Comparison of ENCODE assay signal across 10 mouse cellular contexts in genomic region chrX:56489758-56490157, GRCm38 (mm10). TPM values are rescaled to one million over a fixed set of nuclear protein-coding genes. Genes with fewer than 3 reads are reported as not detected.
DNase-seq lines count a peak whose midpoint lies in the region; ATAC-seq lines count a peak whose summit lies in the region.
"Had no signal": no experiment of that assay in that cellular context is flagged by ENCODE, and none has a peak within 500 bp of the region (broad histone marks: within the 10 kb centered on the region; RNA-seq: fewer than 3 reads in every experiment).

No protein-coding gene starts in this region.

- no peak overlapping the region for H3K9ac ChIP-seq in midbrain, embryonic 11.5 days (ENCODE audit: low read length)
- no peak overlapping the region for H3K9ac ChIP-seq in midbrain, embryonic 16.5 days (ENCODE audit: low read depth, low read length)
- no peak overlapping the region for H3K9ac ChIP-seq in limb, embryonic 11.5 days (ENCODE audit: low read length)
- H3K9ac ChIP-seq: stomach, embryonic 15.5 days had no signal

- H3K36me3 ChIP-seq in midbrain, embryonic 11.5 days (ENCODE audit: control insufficient read depth, insufficient read depth, low read length): no peaks in the 10 kb centered on the region
- H3K36me3 ChIP-seq in midbrain, embryonic 16.5 days (ENCODE audit: control insufficient read depth, insufficient read depth, low read length): 0 out of 2 replicates have a peak, but pooled peaks cover 1% of the 10 kb centered on the region
- H3K36me3 ChIP-seq in limb, embryonic 11.5 days (ENCODE audit: control insufficient read depth, insufficient read depth, low read length): no peaks in the 10 kb centered on the region
- H3K36me3 ChIP-seq: stomach, embryonic 15.5 days had no signal

- H3K4me3 ChIP-seq in midbrain, embryonic 11.5 days (ENCODE audit: low read depth, low read length): no peak overlapping the region
- H3K4me3 ChIP-seq in midbrain, embryonic 16.5 days (ENCODE audit: low read depth, low read length): no peak overlapping the region
- H3K4me3 ChIP-seq in limb, embryonic 11.5 days (ENCODE audit: low read depth, low read length): no peak overlapping the region
- H3K4me3 ChIP-seq: stomach, embryonic 15.5 days had no signal

- WGBS in midbrain, embryonic 11.5 days: 12% methylated on average over 1 of the region's 1 CpGs
- whole genome bisulfite sequencing in midbrain, embryonic 16.5 days: 37% methylated on average over 1 of the region's 1 CpGs
- WGBS in limb, embryonic 11.5 days: 22% methylated on average over 1 of the region's 1 CpGs

- no peaks in the 10 kb centered on the region for H3K4me1 ChIP-seq in midbrain, embryonic 11.5 days (ENCODE audit: control insufficient read depth, insufficient read depth, low read length)
- H3K4me1 ChIP-seq in midbrain, embryonic 16.5 days (ENCODE audit: control insufficient read depth, insufficient read depth, low read length): no peaks in the 10 kb centered on the region
- no peaks in the 10 kb centered on the region for H3K4me1 ChIP-seq in limb, embryonic 11.5 days (ENCODE audit: control insufficient read depth, insufficient read depth, low read length)
- H3K4me1 ChIP-seq: stomach, embryonic 15.5 days had no signal

- ATAC-seq in midbrain, embryonic 11.5 days (ENCODE audit: low FRiP score): no peak
- ATAC-seq in midbrain, embryonic 16.5 days: no peak
- ATAC-seq in inflammation-experienced regulatory T-cells, adult 6 months: peak; percentile 50
- ATAC-seq in limb, embryonic 11.5 days (ENCODE audit: insufficient number of reproducible peaks, low FRiP score, low TSS enrichment, low read depth): no peak

- no peaks in the 10 kb centered on the region for H3K27me3 ChIP-seq in midbrain, embryonic 11.5 days (ENCODE audit: control insufficient read depth, insufficient read depth, low read length)
- no peaks in the 10 kb centered on the region for H3K27me3 ChIP-seq in midbrain, embryonic 16.5 days (ENCODE audit: control insufficient read depth, insufficient read depth, low read depth, low read length)
- no peaks in the 10 kb centered on the region for H3K27me3 ChIP-seq in limb, embryonic 11.5 days (ENCODE audit: control insufficient read depth, insufficient read depth, low read length)
- H3K27me3 ChIP-seq: stomach, embryonic 15.5 days had no signal

- H3K9me3 ChIP-seq in midbrain, embryonic 11.5 days (ENCODE audit: control insufficient read depth, low read length): no peaks in the 10 kb centered on the region
- no peaks in the 10 kb centered on the region for H3K9me3 ChIP-seq in midbrain, embryonic 16.5 days (replicated peaks; ENCODE audit: control insufficient read depth, low read length, poor library complexity, severe bottlenecking)
- H3K9me3 ChIP-seq in limb, embryonic 11.5 days (ENCODE audit: control insufficient read depth, low read length): no peaks in the 10 kb centered on the region
- H3K9me3 ChIP-seq: stomach, embryonic 15.5 days had no signal

- H3K27ac ChIP-seq in midbrain, embryonic 11.5 days (ENCODE audit: low read depth, low read length): no peak overlapping the region
- no peak overlapping the region for H3K27ac ChIP-seq in midbrain, embryonic 16.5 days (ENCODE audit: low read length)
- no peak overlapping the region for H3K27ac ChIP-seq in limb, embryonic 11.5 days (replicated peaks; ENCODE audit: low read depth, low read length)
- H3K27ac ChIP-seq: stomach, embryonic 15.5 days had no signal

- peak; percentile 92 for DNase-seq in midbrain, embryonic 11.5 days (ENCODE audit: low spot score, missing footprints)
- DNase-seq in adrenal gland, adult (ENCODE audit: inconsistent age in 2 of 2, low spot score in 1 of 2): peak; percentile 48 to 91
- peak; percentile 81 for DNase-seq in embryo, embryonic 10.5 days (ENCODE audit: low spot score)
- DNase-seq in limb, embryonic 11.5 days (ENCODE audit: low spot score): peak; percentile 80
- DNase-seq in retina, postnatal 1 day: peak; percentile 79
- DNase-seq in urinary bladder, postnatal 10 days (ENCODE audit: low spot score): peak; percentile 13

- H3K4me2 ChIP-seq in midbrain, embryonic 11.5 days: no peak overlapping the region
- no peak overlapping the region for H3K4me2 ChIP-seq in midbrain, embryonic 16.5 days (ENCODE audit: low read length)
- H3K4me2 ChIP-seq in limb, embryonic 11.5 days (ENCODE audit: low read depth, severe bottlenecking): no peak overlapping the region
- H3K4me2 ChIP-seq: stomach, embryonic 15.5 days had no signal

RNA-seq across cellular contexts. Expression of gene Gm10477, which starts 34.8 kb away (rescaled TPM):
- polyA plus RNA-seq in midbrain, embryonic 11.5 days (2014; fragmentation: Nextera tagmentation; extraction: Ambion mirVana): not detected in 2 replicates
- polyA plus RNA-seq in midbrain, embryonic 16.5 days (2015; fragmentation: Nextera tagmentation; extraction: Ambion mirVana): not detected in 2 replicates
- not detected for polyA plus RNA-seq in inflammation-experienced regulatory T-cells, adult 6 months (2017; shearing (Covaris generic))
- not detected in 2 replicates for polyA plus RNA-seq in limb, embryonic 11.5 days (2014; fragmentation: Nextera tagmentation; extraction: Ambion mirVana)
- polyA plus RNA-seq: heart, embryonic 14.5 days; stomach, embryonic 15.5 days had no signal

RNA-seq across cellular contexts. Expression of gene Ints6l, which starts 35.1 kb away (rescaled TPM):
- polyA plus RNA-seq in midbrain, embryonic 11.5 days (2014; fragmentation: Nextera tagmentation; extraction: Ambion mirVana): 23.8 and 26.8 TPM in 2 replicates
- 18.2 and 18.3 TPM in 2 replicates for polyA plus RNA-seq in midbrain, embryonic 16.5 days (2015; fragmentation: Nextera tagmentation; extraction: Ambion mirVana)
- polyA plus RNA-seq in inflammation-experienced regulatory T-cells, adult 6 months (2017; shearing (Covaris generic)): 10 to 100 TPM; 18.8 to 30.9 (median 27.7) TPM
- 28.3 and 30.9 TPM in 2 replicates for polyA plus RNA-seq in limb, embryonic 11.5 days (2014; fragmentation: Nextera tagmentation; extraction: Ambion mirVana)

RNA-seq across cellular contexts. Expression of gene Gm2174, which starts 42.0 kb away (rescaled TPM):
- 1.8 and 2.2 TPM in 2 replicates for polyA plus RNA-seq in midbrain, embryonic 11.5 days (2014; fragmentation: Nextera tagmentation; extraction: Ambion mirVana)
- not detected in 2 replicates for polyA plus RNA-seq in midbrain, embryonic 16.5 days (2015; fragmentation: Nextera tagmentation; extraction: Ambion mirVana)
- 10 to 100 TPM in 1 of 3 experiments, 1 to 10 TPM in 1, not detected in 1; 6.0 to 14.8 TPM for polyA plus RNA-seq in inflammation-experienced regulatory T-cells, adult 6 months (2017; shearing (Covaris generic))
- 1.5 and 4.0 TPM in 2 replicates for polyA plus RNA-seq in limb, embryonic 11.5 days (2014; fragmentation: Nextera tagmentation; extraction: Ambion mirVana)

RNA-seq across cellular contexts. Expression of gene Gm648, which starts 59.6 kb away (rescaled TPM):
- not detected in 2 replicates for polyA plus RNA-seq in midbrain, embryonic 11.5 days (2014; fragmentation: Nextera tagmentation; extraction: Ambion mirVana)
- not detected in 2 replicates for polyA plus RNA-seq in midbrain, embryonic 16.5 days (2015; fragmentation: Nextera tagmentation; extraction: Ambion mirVana)
- polyA plus RNA-seq in inflammation-experienced regulatory T-cells, adult 6 months (2017; shearing (Covaris generic)): not detected
- polyA plus RNA-seq in limb, embryonic 11.5 days (2014; fragmentation: Nextera tagmentation; extraction: Ambion mirVana): not detected in 2 replicates
- polyA plus RNA-seq: heart, embryonic 14.5 days; stomach, embryonic 15.5 days had no signal

Comparison
In these comparisons a context has a peak if more than half of its experiments do, and no peak if none do; other contexts are left out.
1. DNase-seq: peak in every context shown above with its lines; median percentile 92 in midbrain, embryonic 11.5 days; 81 in embryo, embryonic 10.5 days; 80 in limb, embryonic 11.5 days; 79 in retina, postnatal 1 day; 70 in adrenal gland, adult; 13 in urinary bladder, postnatal 10 days.